Mouse (Mus musculus): ENCODE results near the gene Acad9. TPM values are rescaled to one million over a fixed set of nuclear protein-coding genes. Genes with fewer than 3 reads are reported as not detected.

Acad9 gene
- total and polyA plus RNA-seq, 3 experiments, result 21.9 to 40.2 (median 37.7) TPM

GRCm38 (mm10) chr3:36079886-36080285, 14.1 kb downstream of the Acad9 start:
- no peak for TF ChIP-seq EP300 (IDR thresholded peaks at IDR 0.05; ENCODE audit: insufficient read depth, low read depth, low read length)
- no peak for TF ChIP-seq CTCF (IDR thresholded peaks at IDR 0.05)
- TF ChIP-seq POLR2A (IDR thresholded peaks at IDR 0.05; ENCODE audit: insufficient read depth, low read depth, low read length), result no peak
- intact Hi-C loops (cut with DNase I), result no loop called here
- H3K27ac ChIP-seq, result no peak overlapping the region
- H3K36me3 ChIP-seq (ENCODE audit: control insufficient read depth, insufficient read depth, low read length), result no peaks in the 10 kb centered on the region
- 91% methylated on average over 5 of the region's 5 CpGs for WGBS
- H3K4me1 ChIP-seq (ENCODE audit: control insufficient read depth, insufficient read depth, low read length), result no peaks in the 10 kb centered on the region
- no peak for DNase-seq
- H3K9ac ChIP-seq (ENCODE audit: low read depth, low read length), result no peak overlapping the region
- H3K79me2 ChIP-seq (replicated peaks; ENCODE audit: control insufficient read depth, insufficient read depth, low read length), result no peaks in the 10 kb centered on the region
- no peak overlapping the region for H3K4me3 ChIP-seq
- no peaks in the 10 kb centered on the region for H3K27me3 ChIP-seq (ENCODE audit: control insufficient read depth, insufficient read depth, low read length)

GRCm38 (mm10) chr3:36080741-36081140, 15.0 kb downstream of the Acad9 start:
- Histone ChIP-seq H3K4me1 (ENCODE audit: control insufficient read depth, insufficient read depth, low read length) (no peaks in the 10 kb centered on the region), H3K79me2 (replicated peaks; ENCODE audit: control insufficient read depth, insufficient read depth, low read length) (no peaks in the 10 kb centered on the region), H3K27ac (no peak overlapping the region), H3K9ac (ENCODE audit: low read depth, low read length) (no peak overlapping the region), H3K36me3 (ENCODE audit: control insufficient read depth, insufficient read depth, low read length) (no peaks in the 10 kb centered on the region), H3K27me3 (ENCODE audit: control insufficient read depth, insufficient read depth, low read length) (no peaks in the 10 kb centered on the region), H3K4me3 (no peak overlapping the region)
- TF ChIP-seq EP300 (IDR thresholded peaks at IDR 0.05; ENCODE audit: insufficient read depth, low read depth, low read length) (no peak), CTCF (IDR thresholded peaks at IDR 0.05) (no peak), POLR2A (IDR thresholded peaks at IDR 0.05; ENCODE audit: insufficient read depth, low read depth, low read length) (no peak)
- intact Hi-C loops (cut with DNase I), result no loop called here
- DNase-seq, result no peak
- WGBS, result 92% methylated on average over 5 of the region's 5 CpGs

GRCm38 (mm10) chr3:36082843-36083242, 17.1 kb downstream of the Acad9 start:
- Histone ChIP-seq H3K27me3 (ENCODE audit: control insufficient read depth, insufficient read depth, low read length) (no peaks in the 10 kb centered on the region), H3K9ac (ENCODE audit: low read depth, low read length) (no peak overlapping the region), H3K4me1 (ENCODE audit: control insufficient read depth, insufficient read depth, low read length) (no peaks in the 10 kb centered on the region), H3K27ac (no peak overlapping the region), H3K36me3 (ENCODE audit: control insufficient read depth, insufficient read depth, low read length) (no peaks in the 10 kb centered on the region; the same call in 1 of the 2 replicates), H3K4me3 (no peak overlapping the region), H3K79me2 (replicated peaks; ENCODE audit: control insufficient read depth, insufficient read depth, low read length) (no peaks in the 10 kb centered on the region)
- no peak for TF ChIP-seq POLR2A (IDR thresholded peaks at IDR 0.05; ENCODE audit: insufficient read depth, low read depth, low read length)
- DNase-seq, result no peak
- intact Hi-C loops (cut with DNase I), result no loop called here
- 95% methylated on average over 4 of the region's 4 CpGs for WGBS

- H3K4me1 ChIP-seq (ENCODE audit: control insufficient read depth, insufficient read depth, low read length), result no peaks in the 10 kb centered on the region
- no peaks in the 10 kb centered on the region; the same call in 1 of the 2 replicates for H3K36me3 ChIP-seq (ENCODE audit: control insufficient read depth, insufficient read depth, low read length)
- H3K27ac ChIP-seq, result no peak overlapping the region
- no peak for TF ChIP-seq POLR2A (IDR thresholded peaks at IDR 0.05; ENCODE audit: insufficient read depth, low read depth, low read length)
- no peak for TF ChIP-seq CTCF (IDR thresholded peaks at IDR 0.05)
- no peak for TF ChIP-seq EP300 (IDR thresholded peaks at IDR 0.05; ENCODE audit: insufficient read depth, low read depth, low read length)
- no peaks in the 10 kb centered on the region for H3K79me2 ChIP-seq (replicated peaks; ENCODE audit: control insufficient read depth, insufficient read depth, low read length)
- no peaks in the 10 kb centered on the region for H3K27me3 ChIP-seq (ENCODE audit: control insufficient read depth, insufficient read depth, low read length)
- no peak overlapping the region for H3K9ac ChIP-seq (ENCODE audit: low read depth, low read length)
- 95% methylated on average over 7 of the region's 7 CpGs for WGBS
- DNase-seq, result no peak
- intact Hi-C loops (cut with DNase I), result no loop called here
- no peak overlapping the region for H3K4me3 ChIP-seq
These were observed 17.6 kb downstream of the Acad9 start for GRCm38 (mm10) chr3:36083381-36083780.

- TF ChIP-seq POLR2A (IDR thresholded peaks at IDR 0.05; ENCODE audit: insufficient read depth, low read depth, low read length), result no peak
- H3K4me1 ChIP-seq (ENCODE audit: control insufficient read depth, insufficient read depth, low read length), result no peaks in the 10 kb centered on the region
- no peaks in the 10 kb centered on the region; the same call in 1 of the 2 replicates for H3K36me3 ChIP-seq (ENCODE audit: control insufficient read depth, insufficient read depth, low read length)
- no peak overlapping the region for H3K27ac ChIP-seq
- H3K9ac ChIP-seq (ENCODE audit: low read depth, low read length), result no peak overlapping the region
- intact Hi-C loops (cut with DNase I), result no loop called here
- WGBS, result 99% methylated on average over 5 of the region's 5 CpGs
- DNase-seq, result no peak
- no peaks in the 10 kb centered on the region for H3K27me3 ChIP-seq (ENCODE audit: control insufficient read depth, insufficient read depth, low read length)
- no peak overlapping the region for H3K4me3 ChIP-seq
- H3K79me2 ChIP-seq (replicated peaks; ENCODE audit: control insufficient read depth, insufficient read depth, low read length), result no peaks in the 10 kb centered on the region
These were observed 19.6 kb downstream of the Acad9 start for GRCm38 (mm10) chr3:36085394-36085793.

- Histone ChIP-seq H3K27ac (no peak overlapping the region), H3K9ac (ENCODE audit: low read depth, low read length) (no peak overlapping the region), H3K36me3 (ENCODE audit: control insufficient read depth, insufficient read depth, low read length) (no peaks in the 10 kb centered on the region; the same call in 1 of the 2 replicates), H3K27me3 (ENCODE audit: control insufficient read depth, insufficient read depth, low read length) (no peaks in the 10 kb centered on the region), H3K4me3 (no peak overlapping the region), H3K4me1 (ENCODE audit: control insufficient read depth, insufficient read depth, low read length) (no peaks in the 10 kb centered on the region), H3K79me2 (replicated peaks; ENCODE audit: control insufficient read depth, insufficient read depth, low read length) (no peaks in the 10 kb centered on the region)
- WGBS, result 86% methylated on average over 9 of the region's 9 CpGs
- no peak for TF ChIP-seq CTCF (IDR thresholded peaks at IDR 0.05)
- TF ChIP-seq EP300 (IDR thresholded peaks at IDR 0.05; ENCODE audit: insufficient read depth, low read depth, low read length), result no peak
- no peak for TF ChIP-seq POLR2A (IDR thresholded peaks at IDR 0.05; ENCODE audit: insufficient read depth, low read depth, low read length)
- DNase-seq, result no peak
- intact Hi-C loops (cut with DNase I), result no loop called here
These were observed 21.8 kb downstream of the Acad9 start for GRCm38 (mm10) chr3:36087591-36087990.

All from heart, adult 2 months (tissue).